In the genomic region with DNA sequence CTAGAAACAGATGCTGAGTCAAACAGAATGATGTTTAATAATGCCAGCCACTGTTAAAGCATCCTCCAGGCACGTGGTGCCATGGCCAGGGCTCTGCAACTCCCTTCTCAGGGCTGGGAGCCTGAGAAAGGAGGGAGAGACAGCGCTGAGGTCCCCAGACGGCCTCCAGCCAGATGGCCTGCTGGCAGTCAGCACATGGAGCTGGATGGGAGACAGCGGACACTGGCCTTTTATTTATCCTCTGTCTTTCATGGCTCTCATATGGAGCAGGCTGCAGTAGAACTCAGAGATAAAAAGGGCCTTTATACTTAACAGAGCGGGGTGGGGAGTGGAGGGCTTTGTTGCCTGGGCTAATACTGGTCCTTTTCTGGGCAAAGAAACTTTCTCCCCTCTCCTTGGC, we compare ENCODE assay signal across 9 mouse cellular contexts. TPM values are rescaled to one million over a fixed set of nuclear protein-coding genes. Genes with fewer than 3 reads are reported as not detected.
A peak's percentile ranks its signal among the peaks of the same experiment; 100 is the strongest.
DNase-seq lines count a peak whose midpoint lies in the region; ATAC-seq and TF ChIP-seq lines count a peak whose summit lies in the region.
"Had no signal": no experiment of that assay in that cellular context is flagged by ENCODE, and none has a peak within 500 bp of the region (broad histone marks: within the 10 kb centered on the region; RNA-seq: fewer than 3 reads in every experiment).

No protein-coding gene starts in this region.

- H3K4me3 ChIP-seq in midbrain, postnatal 0 days (ENCODE audit: low read depth, low read length), result no peak overlapping the region
- H3K4me3 ChIP-seq: liver, embryonic 15.5 days had no signal

- peak; percentile 19 for DNase-seq in left cerebral cortex, adult 11 months (ENCODE audit: low spot score)
- no peak for DNase-seq in left cerebral cortex, postnatal 36 days (ENCODE audit: low spot score in 2 of 2)
- DNase-seq in cerebellum, postnatal 25 days, result peak; percentile 35 to 67
- peak; percentile 78 to 81 for DNase-seq in heart, adult 9 months (ENCODE audit: low spot score in 2 of 2)
- DNase-seq in layer of hippocampus, postnatal 10 days (ENCODE audit: low spot score in 2 of 2), result peak; percentile 42 to 53
- DNase-seq in midbrain, postnatal 0 days (ENCODE audit: low spot score), result peak; percentile 76
- DNase-seq in urinary bladder, postnatal 25 days (ENCODE audit: low spot score), result no peak
- DNase-seq in c-Kit-positive CD71-positive TER-119-positive erythroid progenitor cells, embryonic 14.5 days (ENCODE audit: low spot score), result no peak

- no peak overlapping the region for H3K27ac ChIP-seq in midbrain, postnatal 0 days (ENCODE audit: low read depth, low read length)
- H3K27ac ChIP-seq: liver, embryonic 15.5 days had no signal

- no peak overlapping the region for H3K4me2 ChIP-seq in midbrain, postnatal 0 days (ENCODE audit: low read depth, low read length, poor library complexity, severe bottlenecking)
- H3K4me2 ChIP-seq: liver, embryonic 15.5 days had no signal

- intact Hi-C loops in left cerebral cortex, postnatal 36 days (cut with DNase I), result no loop called here

- H3K27me3 ChIP-seq in midbrain, postnatal 0 days (ENCODE audit: insufficient read depth, low read length), result no peaks in the 10 kb centered on the region
- H3K27me3 ChIP-seq: liver, embryonic 15.5 days had no signal

- H3K36me3 ChIP-seq in midbrain, postnatal 0 days (ENCODE audit: insufficient read depth, low read length), result no peaks in the 10 kb centered on the region
- H3K36me3 ChIP-seq: liver, embryonic 15.5 days had no signal

- no peak overlapping the region for H3K9ac ChIP-seq in midbrain, postnatal 0 days (replicated peaks; ENCODE audit: low read length, poor library complexity, severe bottlenecking)
- H3K9ac ChIP-seq: liver, embryonic 15.5 days had no signal

- no peaks in the 10 kb centered on the region for H3K9me3 ChIP-seq in midbrain, postnatal 0 days (ENCODE audit: low read length)
- H3K9me3 ChIP-seq: liver, embryonic 15.5 days had no signal

- no peaks in the 10 kb centered on the region for H3K4me1 ChIP-seq in midbrain, postnatal 0 days (ENCODE audit: insufficient read depth, low read length)
- H3K4me1 ChIP-seq: liver, embryonic 15.5 days had no signal

- no peak for TF ChIP-seq CTCF in midbrain, postnatal 0 days (IDR thresholded peaks at IDR 0.05)

- ATAC-seq in midbrain, postnatal 0 days (ENCODE audit: low FRiP score), result peak; percentile 68

- WGBS in midbrain, postnatal 0 days, result 34% methylated on average over 5 of the region's 5 CpGs

RNA-seq across cellular contexts. Expression of a gene that starts 43.7 kb away (rescaled TPM):
- 1 to 10 TPM; 5.4 to 7.7 TPM for total RNA-seq in left cerebral cortex, postnatal 36 days (2021)
- 10 to 100 TPM; 28.3 to 29.5 TPM for total RNA-seq in layer of hippocampus, postnatal 10 days (2021)
- 63.0 and 70.6 TPM in 2 replicates for total RNA-seq in midbrain, postnatal 0 days (2014; rRNA removed)
- 27.3 and 31.2 TPM in 2 replicates for polyA plus RNA-seq in midbrain, postnatal 0 days (2015; fragmentation: Nextera tagmentation; extraction: Ambion mirVana)

Comparison
In these comparisons a context has a peak if more than half of its experiments do, and no peak if none do; other contexts are left out.
1. DNase-seq: peak in left cerebral cortex, adult 11 months (single experiment), cerebellum, postnatal 25 days (2 of 2), heart, adult 9 months (2 of 2), layer of hippocampus, postnatal 10 days (2 of 2) and midbrain, postnatal 0 days (single experiment); none in left cerebral cortex, postnatal 36 days (0 of 2), urinary bladder, postnatal 25 days (single experiment) and c-Kit-positive CD71-positive TER-119-positive erythroid progenitor cells, embryonic 14.5 days (single experiment).